7 mouse cellular contexts compared by ENCODE assay signal in the genomic region with DNA sequence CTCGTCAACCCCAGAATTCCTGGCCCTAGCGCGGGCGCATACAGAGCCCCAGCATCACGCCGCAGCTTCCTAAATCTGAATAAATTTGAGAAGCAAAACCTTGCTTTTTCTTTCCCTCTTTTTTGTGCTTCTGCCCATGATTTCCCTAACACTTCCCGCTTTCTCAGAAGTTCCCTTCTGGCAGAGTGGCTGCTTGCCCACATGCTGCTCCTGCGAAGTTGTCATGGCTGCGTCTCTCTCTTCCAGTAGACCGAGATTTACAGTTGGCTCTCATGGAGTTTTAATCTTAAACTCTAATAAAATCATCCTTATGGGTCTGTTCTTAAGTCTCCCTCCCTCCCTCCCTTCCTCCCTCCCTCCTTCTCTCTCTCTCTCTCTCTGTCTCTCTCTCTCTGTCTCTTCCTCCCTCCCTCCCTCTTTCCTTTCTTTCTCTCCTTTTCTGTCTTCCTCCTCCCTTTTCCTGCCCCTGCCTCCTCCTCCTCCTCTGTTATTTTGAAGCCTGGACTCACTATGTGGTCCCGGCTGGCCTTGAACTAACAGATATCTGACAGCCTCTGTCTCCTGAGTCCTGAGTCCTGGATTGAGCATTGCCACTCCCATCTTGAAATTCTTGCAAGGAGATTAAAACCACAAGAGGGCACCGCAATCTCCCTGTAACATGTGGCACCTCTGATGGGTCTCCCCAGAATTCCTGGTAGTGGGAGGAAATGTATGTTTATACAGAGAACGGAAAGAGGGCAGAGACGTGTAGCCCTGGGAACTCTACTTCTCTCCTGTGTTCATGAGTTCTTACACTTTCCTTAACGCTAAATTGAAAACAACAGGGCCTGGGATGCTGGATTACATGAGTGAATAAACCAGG. TPM values are rescaled to one million over a fixed set of nuclear protein-coding genes. Genes with fewer than 3 reads are reported as not detected.
DNase-seq lines count a peak whose midpoint lies in the region; ATAC-seq lines count a peak whose summit lies in the region.

No protein-coding gene starts in this region.

- peaks cover 13% of the 10 kb centered on the region; the same call in 1 of the 2 replicates for H3K4me1 ChIP-seq in lung, embryonic 15.5 days
- peaks cover 17% of the 10 kb centered on the region for H3K4me1 ChIP-seq in forebrain, embryonic 15.5 days
- peaks cover 5% of the 10 kb centered on the region for H3K4me1 ChIP-seq in neural tube, embryonic 13.5 days (replicated peaks)

- H3K4me2 ChIP-seq in lung, embryonic 15.5 days = peak overlapping the region; percentile 52
- H3K4me2 ChIP-seq in forebrain, embryonic 15.5 days (replicated peaks) = peak overlapping the region; percentile 32
- H3K4me2 ChIP-seq in neural tube, embryonic 13.5 days = peak overlapping the region; percentile 46

- H3K36me3 ChIP-seq in lung, embryonic 15.5 days = no peaks in the 10 kb centered on the region
- H3K36me3 ChIP-seq in forebrain, embryonic 15.5 days = no peaks in the 10 kb centered on the region
- H3K36me3 ChIP-seq in neural tube, embryonic 13.5 days = no peaks in the 10 kb centered on the region

- no peak overlapping the region for H3K27ac ChIP-seq in lung, embryonic 15.5 days
- peak overlapping the region; percentile 52 for H3K27ac ChIP-seq in forebrain, embryonic 15.5 days (replicated peaks)
- H3K27ac ChIP-seq in neural tube, embryonic 13.5 days (replicated peaks) = no peak overlapping the region

- 52% methylated on average over 15 of the region's 15 CpGs for WGBS in lung, embryonic 15.5 days
- 45% methylated on average over 15 of the region's 15 CpGs for WGBS in forebrain, embryonic 15.5 days
- WGBS in neural tube, embryonic 13.5 days = 56% methylated on average over 15 of the region's 15 CpGs

- 0 out of 2 replicates have a peak, but pooled peaks have one; percentile 27 for ATAC-seq in lung, embryonic 15.5 days (ENCODE audit: borderline replicate concordance, extremely low read depth, low FRiP score, low TSS enrichment)
- ATAC-seq in forebrain, embryonic 15.5 days (replicated peaks) = peak; percentile 57; the same call in 1 of the 2 replicates
- peak; percentile 50; the same call in 1 of the 2 replicates for ATAC-seq in neural tube, embryonic 13.5 days (ENCODE audit: low read depth)
- no peak for ATAC-seq in erythroblast, adult 5-6 weeks (replicated peaks; ENCODE audit: low FRiP score, poor library complexity, severe bottlenecking)

- peak overlapping the region; percentile 25 for H3K4me3 ChIP-seq in lung, embryonic 15.5 days
- peak overlapping the region; percentile 12; the same call in 1 of the 2 replicates for H3K4me3 ChIP-seq in forebrain, embryonic 15.5 days
- H3K4me3 ChIP-seq in neural tube, embryonic 13.5 days = no peak overlapping the region

- H3K9ac ChIP-seq in lung, embryonic 15.5 days = peak overlapping the region; percentile 36
- H3K9ac ChIP-seq in forebrain, embryonic 15.5 days (replicated peaks) = no peak overlapping the region
- H3K9ac ChIP-seq in neural tube, embryonic 13.5 days = no peak overlapping the region

- DNase-seq in lung, postnatal 14 days = no peak
- DNase-seq in left cerebral cortex, postnatal 4 days = peak; percentile 14
- no peak for DNase-seq in kidney, postnatal 4 days

- intact Hi-C loops in left cerebral cortex, postnatal 4 days (cut with DNase I) = loop anchor here (5.0 kb wide), 2 partner anchors 187 to 302 kb away; a partner anchor contains a TSS

- no peaks in the 10 kb centered on the region for H3K9me3 ChIP-seq in lung, embryonic 15.5 days
- H3K9me3 ChIP-seq in forebrain, embryonic 15.5 days = no peaks in the 10 kb centered on the region
- no peaks in the 10 kb centered on the region for H3K9me3 ChIP-seq in neural tube, embryonic 13.5 days

- H3K27me3 ChIP-seq in lung, embryonic 15.5 days = no peaks in the 10 kb centered on the region
- H3K27me3 ChIP-seq in forebrain, embryonic 15.5 days = no peaks in the 10 kb centered on the region
- no peaks in the 10 kb centered on the region for H3K27me3 ChIP-seq in neural tube, embryonic 13.5 days

RNA-seq across cellular contexts. Expression of a gene that starts 21.8 kb away (rescaled TPM):
- polyA plus RNA-seq in lung, embryonic 15.5 days (2015; fragmentation: Nextera tagmentation; extraction: Ambion mirVana) = not detected in 2 replicates
- polyA plus RNA-seq in forebrain, embryonic 15.5 days (2015; fragmentation: Nextera tagmentation; extraction: Ambion mirVana) = 0.08 TPM in 1 of 2 replicates, not detected in the other
- total RNA-seq in left cerebral cortex, postnatal 4 days (2021) = under 1 TPM in 1 of 2 experiments, not detected in 1; 0.24 TPM
- 0.04 TPM in 1 of 2 replicates, not detected in the other for polyA plus RNA-seq in neural tube, embryonic 13.5 days (2015; fragmentation: Nextera tagmentation; extraction: Ambion mirVana)
- total RNA-seq in erythroblast, adult 5-6 weeks (2015; ENCODE audit: low replicate concordance) = not detected in 2 replicates
- total RNA-seq in erythroblast, adult 5-6 weeks (2017; ENCODE audit: low replicate concordance) = 0.17 TPM in 1 of 2 replicates, not detected in the other
